28 mouse cellular contexts compared by ENCODE assay signal in the genomic region with DNA sequence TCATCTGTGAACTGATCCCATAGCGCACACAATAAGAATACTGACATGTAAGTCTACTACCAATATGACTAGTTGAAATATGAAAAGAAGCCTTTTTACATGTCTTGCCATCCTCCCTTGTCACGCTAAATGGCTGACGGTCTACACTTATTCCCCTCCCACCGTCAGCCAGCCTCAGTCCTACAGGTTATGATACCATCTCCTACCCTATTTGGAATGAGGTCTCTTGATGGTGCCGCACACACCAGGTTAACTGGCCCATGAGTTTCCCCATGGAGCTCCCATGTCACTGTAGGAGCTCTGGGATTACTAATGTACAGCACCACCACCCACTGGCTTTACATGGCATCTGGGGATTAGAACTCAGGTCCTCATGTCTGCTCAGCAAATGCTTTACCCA.
"Had no signal": no experiment of that assay in that cellular context is flagged by ENCODE, and none has a peak within 500 bp of the region (broad histone marks: within the 10 kb centered on the region; RNA-seq: fewer than 3 reads in every experiment).

No protein-coding gene starts in this region.

- H3K36me3 ChIP-seq: embryonic facial prominence, embryonic 10.5 days; embryonic facial prominence, embryonic 12.5 days; embryonic facial prominence, embryonic 13.5 days; embryonic facial prominence, embryonic 15.5 days; forebrain, embryonic 10.5 days; forebrain, embryonic 12.5 days; forebrain, embryonic 15.5 days had no signal

- H3K4me1 ChIP-seq: embryonic facial prominence, embryonic 10.5 days; embryonic facial prominence, embryonic 15.5 days; forebrain, embryonic 10.5 days; forebrain, embryonic 12.5 days; forebrain, embryonic 13.5 days had no signal

- H3K9me3 ChIP-seq: embryonic facial prominence, embryonic 10.5 days; embryonic facial prominence, embryonic 12.5 days; embryonic facial prominence, embryonic 13.5 days; embryonic facial prominence, embryonic 15.5 days; forebrain, embryonic 10.5 days; forebrain, embryonic 12.5 days; forebrain, embryonic 13.5 days; forebrain, embryonic 15.5 days had no signal

- DNase-seq: cerebellum, adult 18-20 months; cerebellum, adult 2 months; cerebellum, adult 8-10 months; cerebellum, adult 9-10 months; cerebellum, adult 9-11 months; cerebellum, postnatal 10 days; cerebellum, postnatal 14 days; cerebellum, postnatal 25 days; cerebellum, postnatal 36 days; embryo, embryonic 11 days; forebrain, postnatal 0 days; gastrocnemius, adult 2 months; gastrocnemius, postnatal 10 days; gastrocnemius, postnatal 14 days; gastrocnemius, postnatal 25 days; gastrocnemius, postnatal 36 days; heart, adult 18-20 months had no signal

- H3K4me3 ChIP-seq: embryonic facial prominence, embryonic 10.5 days; embryonic facial prominence, embryonic 12.5 days; embryonic facial prominence, embryonic 13.5 days; embryonic facial prominence, embryonic 15.5 days; erythroblast, embryonic 14.5 days; forebrain, embryonic 10.5 days; forebrain, embryonic 12.5 days; forebrain, embryonic 13.5 days; forebrain, embryonic 15.5 days; gastrocnemius, adult 2 months had no signal

- ATAC-seq: forebrain, embryonic 13.5 days; forebrain, embryonic 14.5 days; forebrain, embryonic 15.5 days; forebrain, embryonic 16.5 days; forebrain, postnatal 0 days had no signal

- H3K4me2 ChIP-seq: embryonic facial prominence, embryonic 12.5 days; embryonic facial prominence, embryonic 13.5 days; embryonic facial prominence, embryonic 15.5 days; forebrain, embryonic 12.5 days; forebrain, embryonic 13.5 days; forebrain, embryonic 15.5 days had no signal

- H3K9ac ChIP-seq: embryonic facial prominence, embryonic 12.5 days; embryonic facial prominence, embryonic 13.5 days; embryonic facial prominence, embryonic 15.5 days; forebrain, embryonic 12.5 days; forebrain, embryonic 13.5 days; forebrain, embryonic 15.5 days; forebrain, postnatal 0 days had no signal

- H3K27ac ChIP-seq: embryonic facial prominence, embryonic 10.5 days; embryonic facial prominence, embryonic 12.5 days; embryonic facial prominence, embryonic 13.5 days; embryonic facial prominence, embryonic 15.5 days; forebrain, embryonic 10.5 days; forebrain, embryonic 12.5 days; forebrain, embryonic 13.5 days; forebrain, embryonic 15.5 days; gastrocnemius, adult 2 months had no signal

- H3K27me3 ChIP-seq: embryonic facial prominence, embryonic 12.5 days; embryonic facial prominence, embryonic 13.5 days; embryonic facial prominence, embryonic 15.5 days; forebrain, embryonic 12.5 days; forebrain, embryonic 13.5 days; forebrain, embryonic 15.5 days had no signal
